Mouse (Mus musculus): ENCODE measurements around the gene Atxn7l2. TPM values are rescaled to one million over a fixed set of nuclear protein-coding genes. Genes with fewer than 3 reads are reported as not detected.

Gene Atxn7l2
- total and polyA plus RNA-seq, 3 experiments: 5.6 to 14.6 TPM; not detected in 1

GRCm38 (mm10) chr3:108200329-108201323, 10.1 kb downstream of the Atxn7l2 start, which contains the start of gene Cyb561d1:
TSS of gene Cyb561d1 (minus strand) at chr3:108201212.
- DNase-seq (ENCODE audit: low read depth, low spot score): peak; percentile 97
- peak within 1 kb of the TSS; percentile 79 to 97 for H3K4me3 ChIP-seq (ENCODE audit: control insufficient read depth in 1 of 2, insufficient read depth in 1 of 2, low read depth in 2 of 2, low read length in 2 of 2)
- H3K4me1 ChIP-seq (ENCODE audit: control insufficient read depth in 1 of 2, insufficient read depth in 2 of 2, low read length in 2 of 2): peaks cover 0 to 6% of the 10 kb centered on the region in 2 experiments; a peak in 1 of 4 replicates
- TF ChIP-seq ETS1 (IDR thresholded peaks at IDR 0.05; ENCODE audit: low read depth, low read length) (peak; percentile 39; the same call in 1 of the 2 replicates), ZMIZ1 (IDR thresholded peaks at IDR 0.05; ENCODE audit: low read depth, low read length) (peak; percentile 92), MAX (IDR thresholded peaks at IDR 0.05; ENCODE audit: low read length) (0 out of 2 replicates have a peak, but pooled peaks have one; percentile 26), CTCF (IDR thresholded peaks at IDR 0.05 in 2 of 3, conservative IDR thresholded peaks at IDR 0.05 in 1 of 3; ENCODE audit: control insufficient read depth in 1 of 3, insufficient read depth in 1 of 3, low read depth in 2 of 3, low read length in 3 of 3, poor library complexity in 1 of 3, severe bottlenecking in 1 of 3) (peak; percentile 46 to 87 (median 73); a peak in 5 of 6 replicates), MEF2A (IDR thresholded peaks at IDR 0.05; ENCODE audit: extremely low read depth, insufficient replicate concordance, low read depth, low read length, poor library complexity, severe bottlenecking) (no peak), MXI1 (IDR thresholded peaks at IDR 0.05; ENCODE audit: low read depth, low read length) (peak; percentile 71), MYC (IDR thresholded peaks at IDR 0.05; ENCODE audit: low read depth, low read length) (0 out of 2 replicates have a peak, but pooled peaks have one; percentile 30), ELF1 (IDR thresholded peaks at IDR 0.05; ENCODE audit: low read depth, low read length) (peak; percentile 91), ZKSCAN1 (IDR thresholded peaks at IDR 0.05; ENCODE audit: low read depth, low read length) (no peak), TCF12 (IDR thresholded peaks at IDR 0.05; ENCODE audit: low read depth, low read length) (0 out of 2 replicates have a peak, but pooled peaks have one; percentile 21), POLR2AphosphoS2 (IDR thresholded peaks at IDR 0.05; ENCODE audit: low read length) (peak; percentile 56; the same call in 1 of the 2 replicates), CHD1 (IDR thresholded peaks at IDR 0.05; ENCODE audit: low read depth, low read length) (no peak), NELFE (IDR thresholded peaks at IDR 0.05; ENCODE audit: low read depth, low read length) (peak; percentile 52; the same call in 1 of the 2 replicates), CHD2 (IDR thresholded peaks at IDR 0.05; ENCODE audit: low read length) (no peak), SIN3A (IDR thresholded peaks at IDR 0.05; ENCODE audit: low read length) (peak; percentile 58), TBP (IDR thresholded peaks at IDR 0.05; ENCODE audit: low read depth, low read length) (peak; percentile 63; the same call in 1 of the 2 replicates), HCFC1 (IDR thresholded peaks at IDR 0.05; ENCODE audit: low read depth, low read length) (peak; percentile 77), POLR2A (IDR thresholded peaks at IDR 0.05; ENCODE audit: control insufficient read depth in 1 of 2, insufficient read depth in 1 of 2, low read depth in 1 of 2, low read length in 2 of 2, poor library complexity in 1 of 2) (peak; percentile 82 to 86; a peak in 3 of 4 replicates)
- H3K36me3 ChIP-seq (ENCODE audit: control insufficient read depth in 1 of 2, insufficient read depth in 2 of 2, low read length in 2 of 2): peaks cover 0 to 5% of the 10 kb centered on the region in 2 experiments; a peak in 2 of 4 replicates
- H3K79me2 ChIP-seq (ENCODE audit: control insufficient read depth, insufficient read depth, low read length, poor library complexity): no peaks in the 10 kb centered on the region; the same call in 1 of the 2 replicates
- H3K9ac ChIP-seq (ENCODE audit: control insufficient read depth, low read depth, low read length, poor library complexity, severe bottlenecking): peak within 1 kb of the TSS; percentile 95
- peak within 1 kb of the TSS; percentile 90 for H3K27ac ChIP-seq (ENCODE audit: control insufficient read depth, low read depth, low read length)
- H3K27me3 ChIP-seq (ENCODE audit: control insufficient read depth in 1 of 2, insufficient read depth in 2 of 2, low read length in 2 of 2): no peaks in the 10 kb centered on the region
- H3K9me3 ChIP-seq (replicated peaks; ENCODE audit: insufficient read depth, low read length): no peaks in the 10 kb centered on the region

Measured in MEL (cell line).